Mouse (Mus musculus): ENCODE measurements at regions not wholly inside any gene's neighbourhood (a gene's known extent, or its start where the extent isn't known, plus 50 kb on each side); places are given as distances from the start of the nearest gene placed in this dataset.

DNA sequence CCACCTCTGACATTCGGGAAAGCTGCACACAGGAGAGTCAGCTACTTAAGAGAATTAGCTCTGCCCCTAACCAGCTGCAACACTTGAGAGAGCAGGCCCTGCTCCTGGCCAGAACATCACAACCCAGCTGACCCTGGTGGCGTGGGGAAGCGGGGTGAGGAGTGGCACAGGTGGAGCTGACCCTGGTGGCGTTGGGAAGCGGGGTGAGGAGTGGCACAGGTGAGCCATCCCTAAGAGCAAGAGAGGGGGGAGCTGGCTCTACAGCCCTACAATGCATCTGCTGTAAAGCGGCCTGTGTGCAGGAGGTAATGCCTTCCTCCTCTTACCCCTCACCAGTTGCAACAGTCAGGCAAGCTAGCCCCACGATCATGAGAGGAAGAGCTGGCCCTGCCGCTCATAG, 293.5 kb upstream of the N6amt1 start:
- TF ChIP-seq POLR2A (IDR thresholded peaks at IDR 0.05; ENCODE audit: insufficient read depth, low read depth, low read length), result no peak
- TF ChIP-seq CTCF (IDR thresholded peaks at IDR 0.05), result no peak
- no peak for TF ChIP-seq EP300 (IDR thresholded peaks at IDR 0.05; ENCODE audit: insufficient read depth, low read depth, low read length)

Data from heart, adult 2 months (tissue).